Mouse (Mus musculus): ENCODE measurements around the gene Nutf2-ps1. TPM values are rescaled to one million over a fixed set of nuclear protein-coding genes. Genes with fewer than 3 reads are reported as not detected.

Nutf2-ps1 gene
- total and polyA plus RNA-seq, 3 experiments = 72.7 to 98.1 (median 89.9) TPM

DNA sequence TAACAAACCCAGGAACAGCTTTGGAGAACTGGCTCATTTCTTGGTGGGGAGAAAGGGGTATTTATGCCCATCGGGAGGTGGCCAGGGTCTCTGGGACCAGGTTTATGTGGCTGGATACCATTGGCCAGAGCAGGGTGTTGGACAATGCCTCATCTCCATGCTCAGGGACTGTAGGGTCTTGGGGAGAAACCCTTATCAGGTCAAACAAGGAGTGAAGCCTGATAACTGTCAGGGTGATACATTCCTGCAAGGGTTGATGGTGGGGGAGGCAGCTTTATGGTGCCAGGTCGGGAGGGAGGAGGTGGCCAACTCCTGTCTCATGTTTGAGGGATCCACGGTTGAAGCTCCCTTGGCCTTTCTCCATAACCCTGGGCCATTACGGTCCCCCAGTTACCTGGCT lies 17.8 kb downstream of the Nutf2-ps1 start:
- no peak for DNase-seq

DNA sequence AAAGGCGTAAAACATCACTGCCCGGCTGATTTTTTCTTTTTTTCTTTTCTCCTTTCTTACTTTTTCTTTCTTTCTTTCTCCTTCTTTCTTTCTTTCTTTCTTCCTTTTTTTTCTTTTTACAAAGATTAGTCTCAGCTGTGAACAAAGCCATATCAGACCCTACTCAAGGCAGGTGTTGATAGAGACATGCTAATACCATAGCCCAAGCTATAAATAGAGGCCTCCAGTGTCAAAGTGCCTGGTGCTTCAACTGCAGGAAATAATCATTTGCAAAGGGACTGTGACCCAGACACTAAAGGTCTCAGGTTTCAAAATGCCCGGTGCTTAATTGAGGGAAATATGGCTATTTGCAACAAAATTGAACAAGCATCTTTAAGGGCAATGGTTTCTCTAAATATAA lies 20.3 kb downstream of the Nutf2-ps1 start:
- DNase-seq = no peak

DNA sequence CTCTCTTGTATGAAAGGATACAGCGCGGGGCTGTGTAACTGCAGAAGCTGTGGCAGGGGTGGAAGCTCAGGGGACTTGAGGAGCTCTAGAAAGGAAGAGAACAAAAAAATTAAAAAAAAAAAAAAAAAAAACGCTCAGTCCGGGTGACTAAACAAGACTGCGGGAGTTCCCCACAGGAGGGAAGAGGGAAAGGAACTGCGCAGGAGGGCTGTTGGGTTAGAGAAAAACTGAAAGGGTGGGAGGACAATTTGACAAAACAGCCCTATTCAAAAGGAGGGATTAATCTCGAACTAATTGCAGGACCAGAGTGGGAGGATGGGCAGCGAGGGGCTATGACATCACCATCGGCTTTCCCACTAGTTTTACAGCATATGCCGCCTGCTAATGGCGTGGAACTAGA lies 21.0 kb downstream of the Nutf2-ps1 start:
- no peak for DNase-seq

DNA sequence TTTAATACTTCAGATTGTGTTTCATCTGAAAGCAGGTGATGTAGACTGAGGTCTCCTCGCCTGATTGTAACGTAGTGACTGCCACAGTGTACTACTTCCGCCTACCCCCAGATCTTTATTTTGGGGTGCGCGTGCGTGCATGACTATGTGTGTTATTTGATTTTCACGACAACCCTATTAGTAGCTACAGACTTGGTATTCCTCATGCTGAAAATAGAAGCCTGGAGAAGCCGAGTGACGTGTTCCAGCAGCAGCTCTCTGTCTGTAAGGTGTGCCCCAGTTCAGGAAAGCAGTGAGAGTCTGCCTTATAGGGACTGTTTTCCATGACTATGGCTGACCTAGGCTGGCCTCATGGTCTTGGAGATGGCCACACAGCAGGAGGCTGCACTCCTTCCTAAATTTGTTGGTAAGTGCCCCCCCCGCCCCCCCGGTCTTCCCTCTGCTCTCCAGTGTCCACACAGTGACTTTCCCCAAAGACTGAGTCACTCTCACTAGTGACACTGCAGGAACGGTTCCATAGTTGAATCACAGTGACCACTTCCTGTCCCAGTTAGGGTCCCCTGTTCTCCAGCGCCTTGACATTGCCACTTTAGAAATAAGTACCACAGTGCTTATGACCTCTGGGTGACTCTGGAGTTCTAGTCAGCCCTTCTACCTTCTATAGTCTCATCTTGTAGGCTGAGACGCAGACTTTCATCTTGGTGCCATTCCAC lies 23.1 kb downstream of the Nutf2-ps1 start:
- no peak for DNase-seq

- DNase-seq = peak; percentile 53
Measured at GRCm38 (mm10) chr19:53564174-53564573, 24.7 kb downstream of the Nutf2-ps1 start.

DNA sequence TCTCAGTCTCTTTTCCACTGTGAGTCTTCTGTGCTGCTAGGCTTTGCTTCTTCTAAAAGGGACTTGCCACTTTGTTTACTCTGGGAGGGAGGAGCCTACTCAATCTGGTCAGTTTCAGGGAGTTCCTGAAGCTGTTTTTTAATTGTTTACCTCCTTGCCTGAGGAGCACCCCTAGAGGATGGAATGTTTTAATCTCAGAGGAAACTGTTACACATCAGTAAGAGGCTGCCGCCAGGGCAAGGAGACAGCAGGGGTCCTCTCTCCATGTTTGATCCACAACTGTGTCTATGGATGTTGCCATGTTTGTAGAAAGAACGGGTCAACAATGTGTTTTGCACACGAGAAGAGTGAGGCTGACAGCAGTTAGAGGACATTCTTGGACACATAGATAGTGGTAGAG lies 28.4 kb downstream of the Nutf2-ps1 start:
- DNase-seq = no peak

DNA sequence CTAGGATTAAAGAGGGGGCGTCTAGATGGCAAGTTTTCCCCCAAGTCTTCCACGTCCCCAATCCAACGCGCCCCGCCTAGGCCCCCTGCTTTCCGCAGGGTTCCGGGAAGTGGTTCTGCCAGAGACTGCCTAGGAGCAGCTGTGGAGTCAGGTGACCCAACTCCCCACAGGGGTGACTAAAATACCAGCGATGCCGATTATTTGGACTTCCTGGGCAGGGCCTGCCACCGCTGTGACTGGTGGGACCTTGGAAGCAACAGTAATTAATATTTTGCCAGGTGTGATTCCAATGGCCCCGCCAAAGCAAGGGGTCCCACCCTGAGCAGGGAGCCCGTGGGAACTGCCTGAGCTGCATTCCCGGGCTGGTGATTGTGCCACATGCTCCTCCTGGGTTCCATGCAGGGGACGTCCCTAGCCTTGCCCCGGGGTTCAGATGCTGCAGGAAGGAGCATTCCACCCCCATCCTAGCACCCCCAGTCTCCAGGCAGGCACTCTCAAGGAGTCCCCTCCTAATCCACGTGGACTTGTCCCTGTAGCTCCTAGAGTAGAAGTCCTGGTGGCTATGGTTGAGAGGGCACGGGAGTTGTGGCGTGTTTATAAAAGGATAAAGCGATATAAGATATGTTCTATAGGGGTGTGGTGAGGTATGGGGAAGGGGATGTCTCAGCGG lies 31.5 kb downstream of the Nutf2-ps1 start:
- DNase-seq = peak; percentile 28

- DNase-seq = no peak
Measured at GRCm38 (mm10) chr19:53556841-53557240, 32.0 kb downstream of the Nutf2-ps1 start.

GRCm38 (mm10) chr19:53554981-53555616 lies 33.8 kb downstream of the Nutf2-ps1 start:
- DNase-seq = no peak

- no peak for DNase-seq
Measured at GRCm38 (mm10) chr19:53554402-53554801, 34.5 kb downstream of the Nutf2-ps1 start.

- peak; percentile 29 for DNase-seq
Measured at GRCm38 (mm10) chr19:53552795-53553194, 36.1 kb downstream of the Nutf2-ps1 start.

- DNase-seq = no peak
Measured at GRCm38 (mm10) chr19:53552216-53552786, 36.6 kb downstream of the Nutf2-ps1 start.

- DNase-seq = no peak
Measured at GRCm38 (mm10) chr19:53550972-53551371, 37.9 kb downstream of the Nutf2-ps1 start.

DNA sequence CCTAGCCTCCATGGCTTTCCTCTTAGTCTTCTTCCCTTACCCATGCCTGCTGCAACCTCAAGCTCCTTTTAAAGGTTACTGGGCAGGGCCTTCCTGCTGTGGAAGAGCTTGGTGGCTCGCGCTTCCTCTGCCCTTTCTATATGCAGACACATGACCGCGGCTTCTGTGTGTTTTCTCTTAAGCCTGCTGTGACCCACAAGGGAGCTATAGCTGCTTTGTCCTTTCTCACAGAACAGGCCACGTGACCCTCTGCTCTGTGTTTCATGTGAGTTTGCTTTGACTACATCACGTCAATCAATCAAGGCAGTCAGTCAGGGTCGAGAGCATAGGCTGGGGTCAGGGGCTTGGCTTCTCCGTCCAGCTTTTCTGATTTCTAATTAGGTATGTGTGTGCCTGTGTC lies 41.3 kb downstream of the Nutf2-ps1 start:
- no peak for DNase-seq

- no peak for DNase-seq
Measured at GRCm38 (mm10) chr19:53544923-53545561, 43.8 kb downstream of the Nutf2-ps1 start.

- peak; percentile 54 for DNase-seq
Measured at GRCm38 (mm10) chr19:53543602-53544001, 45.3 kb downstream of the Nutf2-ps1 start.

- no peak for DNase-seq
Measured at GRCm38 (mm10) chr19:53539296-53539695, 49.6 kb downstream of the Nutf2-ps1 start.

DNA sequence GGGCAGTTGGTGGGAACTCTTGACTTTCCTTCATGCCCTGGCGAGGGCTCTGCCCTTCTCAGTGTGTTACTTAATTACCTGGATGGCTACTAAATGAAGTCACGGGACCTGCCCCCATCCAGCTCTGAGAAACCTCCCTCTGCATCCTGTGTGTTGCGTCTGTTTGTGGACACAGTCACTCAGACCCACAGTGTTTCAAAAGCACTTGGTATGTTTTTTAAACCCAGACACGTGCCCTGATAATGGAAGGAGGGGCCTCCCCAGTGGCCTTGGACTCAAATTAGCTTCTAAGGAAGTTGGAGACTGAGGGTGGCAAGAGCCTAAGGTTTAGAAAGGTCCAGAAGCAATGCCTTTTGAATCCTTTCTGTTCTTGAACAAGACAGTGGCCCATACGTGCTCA lies 50.1 kb downstream of the Nutf2-ps1 start:
- no peak for DNase-seq

Measured in adrenal gland, adult 2 months (tissue).